Mouse (Mus musculus): ENCODE data around the gene P2ry14.

GRCm38 (mm10) chr3:59125022-59125421 is 28.4 kb downstream of the P2ry14 start:
- TF ChIP-seq CTCF (IDR thresholded peaks at IDR 0.05; ENCODE audit: borderline replicate concordance, insufficient read depth, low read length) (no peak), POLR2A (IDR thresholded peaks at IDR 0.05; ENCODE audit: low read depth, low read length) (no peak)
